Mouse (Mus musculus): ENCODE data around the gene Arhgef3.

Gene Arhgef3

DNA sequence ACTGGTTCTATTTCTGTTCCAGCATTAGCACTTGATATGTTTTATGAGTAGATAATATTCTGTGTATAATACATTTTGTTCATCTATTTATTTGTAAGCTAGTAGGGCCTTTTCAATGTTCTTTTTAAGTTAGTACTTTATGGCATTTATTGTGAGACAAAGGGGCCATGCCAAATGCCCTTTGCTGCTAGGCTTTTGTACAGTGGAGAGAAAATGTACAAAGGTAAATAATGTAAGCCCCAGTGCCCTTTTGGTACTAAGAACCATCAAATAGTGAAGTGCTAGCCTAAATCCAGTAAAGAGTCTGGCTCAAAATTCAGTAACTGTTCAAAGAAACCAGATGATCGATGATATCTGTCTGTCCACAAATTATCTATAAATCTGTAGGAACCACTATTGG is 307.6 kb downstream of the Arhgef3 start:
- DNase-seq (ENCODE audit: low spot score) = no peak

DNA sequence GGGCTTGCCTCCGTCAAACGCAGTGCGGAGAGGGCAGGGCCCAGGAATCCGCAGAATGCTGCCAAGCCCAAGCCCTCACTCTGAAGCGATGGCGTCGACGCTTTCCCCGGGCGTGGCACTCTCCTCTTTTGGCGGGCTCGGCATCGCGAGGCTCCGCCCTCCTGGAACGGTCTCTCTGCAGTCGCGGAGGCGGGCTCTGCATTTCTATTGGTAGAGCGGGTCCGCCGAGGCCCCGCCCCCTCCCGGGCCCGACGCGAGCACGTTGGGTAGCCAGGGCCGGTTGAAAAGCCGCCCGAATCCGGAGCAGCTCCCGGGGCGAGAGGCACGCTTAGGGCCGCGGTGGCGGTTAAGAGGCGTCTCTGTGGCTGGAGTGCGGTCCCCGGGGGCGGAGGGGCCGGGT is 313.9 kb downstream of the Arhgef3 start, which contains the start of gene Fam208a:
Fam208a (plus strand) TSS at position 262 of the 400 bp plus-strand sequence.
- peak; percentile 93 for DNase-seq (ENCODE audit: low spot score)

DNA sequence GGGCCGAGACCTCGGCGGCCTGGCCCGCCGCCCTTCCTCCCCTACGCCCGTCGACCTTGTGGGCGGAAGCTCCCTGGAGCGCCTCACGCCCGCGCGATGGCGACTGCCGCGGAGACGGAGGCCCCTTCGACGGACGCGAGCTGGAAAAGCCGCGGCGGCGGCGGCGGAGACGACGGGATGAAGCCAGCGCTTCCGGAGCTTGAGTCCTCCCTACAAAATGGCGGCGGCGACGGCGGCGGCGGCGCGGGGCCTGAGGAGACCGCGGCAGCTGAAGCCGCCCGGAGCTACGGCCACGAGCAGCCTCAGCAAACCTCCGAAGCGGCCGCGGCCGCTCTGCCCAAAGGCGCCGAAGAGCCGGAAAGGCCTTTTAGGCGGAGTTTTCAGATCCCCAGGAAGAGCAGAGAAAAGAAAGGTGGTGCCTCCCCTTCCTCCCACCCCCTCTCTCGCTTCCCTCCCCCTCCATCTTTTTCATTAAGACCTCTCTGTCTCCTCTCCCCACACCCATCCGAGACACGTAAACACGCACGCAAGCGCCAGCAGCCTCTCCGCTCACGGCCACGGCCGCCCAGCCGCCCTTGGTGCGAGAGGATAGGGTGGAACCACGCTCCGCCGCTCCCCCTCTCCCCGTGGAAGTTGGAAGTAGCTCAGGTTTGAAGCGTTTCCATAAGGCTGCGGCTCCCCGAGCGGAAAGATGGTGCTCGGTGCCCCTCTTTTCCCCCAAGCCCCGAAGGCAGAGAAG is 314.4 kb downstream of the Arhgef3 start:
- DNase-seq (ENCODE audit: low spot score) = peak; percentile 76

DNA sequence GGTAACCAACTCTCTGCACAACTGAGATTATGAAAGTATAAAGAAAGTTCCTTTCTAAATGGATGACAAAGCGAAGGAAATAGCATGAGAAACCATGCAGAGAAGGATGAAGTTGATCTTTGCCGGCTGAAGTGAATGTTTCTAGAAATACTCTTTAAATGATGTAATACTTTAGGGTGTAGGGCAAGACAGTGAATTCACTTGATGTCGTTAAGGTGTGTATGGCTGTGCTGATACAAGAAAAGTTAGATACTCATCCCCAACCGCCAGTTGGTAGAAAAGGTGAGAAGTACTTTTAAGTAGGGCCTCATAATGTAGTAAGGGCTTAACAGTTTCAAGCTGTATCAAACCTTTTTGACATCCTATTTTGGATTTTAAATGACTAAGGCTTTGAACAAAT is 315.6 kb downstream of the Arhgef3 start:
- no peak for DNase-seq (ENCODE audit: low spot score)

DNA sequence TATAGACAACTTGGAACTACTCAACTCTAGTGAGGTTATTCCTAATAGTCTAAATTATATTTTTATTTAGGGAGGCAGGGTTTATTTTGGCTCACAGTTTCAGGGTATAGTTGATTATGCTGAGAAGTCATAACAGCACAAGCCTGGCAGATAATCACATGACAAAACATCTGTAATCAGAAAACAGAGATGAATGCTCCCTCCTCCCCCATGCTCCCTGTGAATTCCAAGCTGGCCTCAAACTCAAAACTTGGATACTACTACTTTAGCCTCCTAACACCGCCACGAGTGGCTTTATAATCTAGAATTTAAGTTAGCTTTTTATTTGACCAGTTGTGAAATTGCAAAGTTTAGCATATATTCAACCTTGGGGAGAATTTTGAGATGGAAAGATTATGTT is 317.4 kb downstream of the Arhgef3 start:
- DNase-seq (ENCODE audit: low spot score) = no peak

DNA sequence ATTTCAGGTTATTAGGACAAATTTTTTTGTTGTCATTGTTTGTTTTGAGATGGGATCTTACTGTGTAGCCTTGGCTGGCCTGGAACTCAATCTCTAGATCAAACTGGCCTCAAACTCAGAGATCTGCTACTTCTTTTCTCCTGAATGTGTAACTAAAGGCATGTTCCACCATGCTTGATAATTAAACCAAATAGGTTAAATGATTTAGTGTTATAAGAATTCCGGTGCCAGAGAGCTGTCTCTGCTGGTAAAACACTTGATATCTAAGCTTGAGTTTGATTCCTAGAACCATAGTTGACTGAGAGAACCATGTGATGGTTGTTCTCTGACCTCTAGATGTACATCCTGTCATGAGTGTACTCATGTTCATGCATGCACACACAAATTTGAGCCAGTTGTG is 321.4 kb downstream of the Arhgef3 start:
- no peak for DNase-seq (ENCODE audit: low spot score)

DNA sequence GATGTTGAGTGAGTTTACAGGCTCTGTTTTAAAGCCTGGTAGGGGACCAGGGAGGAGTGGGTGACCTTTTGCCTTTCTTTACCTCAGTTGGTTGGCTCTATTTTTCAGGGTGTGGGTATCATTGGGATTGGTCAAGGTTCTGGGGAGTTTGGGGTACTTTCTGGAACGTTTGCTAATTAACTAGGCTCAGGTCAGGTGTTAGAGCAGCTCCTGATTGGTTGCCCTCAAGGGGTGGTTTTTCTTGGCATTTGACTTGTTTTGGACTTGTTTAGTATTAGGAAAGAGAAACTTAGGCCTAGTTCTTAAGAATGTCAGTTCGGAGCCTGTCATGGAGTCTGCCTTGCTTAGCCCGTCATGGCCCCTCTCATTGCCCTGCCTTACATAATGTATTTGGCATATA is 322.1 kb downstream of the Arhgef3 start:
- no peak for DNase-seq (ENCODE audit: low spot score)

DNA sequence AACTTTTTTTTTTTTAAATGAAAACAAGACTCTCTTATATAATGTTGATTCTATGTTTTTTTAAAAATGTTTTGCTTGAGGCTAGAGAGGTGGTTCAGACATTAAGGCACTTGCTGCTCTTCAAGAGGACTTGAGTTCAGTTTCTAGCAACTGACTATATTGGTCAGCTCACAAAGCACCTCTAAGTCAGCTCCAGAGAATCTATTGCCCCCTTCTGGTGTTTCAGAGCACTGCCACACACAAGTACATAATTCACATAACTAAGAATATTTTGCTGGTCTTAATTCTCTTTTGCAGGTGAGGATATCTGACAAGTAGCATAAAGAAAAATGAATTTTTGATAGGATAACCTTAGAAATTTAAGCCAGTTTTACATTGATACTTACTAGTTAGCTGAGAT is 326.2 kb downstream of the Arhgef3 start:
- DNase-seq (ENCODE audit: low spot score) = peak; percentile 53

DNA sequence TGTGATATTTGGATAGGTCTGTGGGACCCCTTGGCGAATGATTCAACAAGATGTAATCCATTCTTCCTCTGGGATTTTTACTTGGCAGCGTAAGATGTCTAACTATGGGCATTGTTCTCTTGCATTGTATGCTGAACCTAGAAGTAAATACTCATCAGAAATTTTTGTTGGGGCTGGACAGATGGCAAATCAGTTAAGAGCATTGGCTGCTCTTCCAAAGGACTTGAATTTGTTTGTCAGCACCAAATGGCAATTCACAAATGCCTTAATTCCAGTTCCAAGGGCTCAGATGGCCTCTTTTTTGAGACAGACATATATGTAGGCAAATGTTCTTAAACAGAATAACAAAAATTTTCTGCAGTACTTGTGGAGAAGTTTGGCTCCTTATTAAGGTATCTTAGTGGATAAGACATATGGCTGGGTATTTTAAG is 330.2 kb downstream of the Arhgef3 start:
- no peak for DNase-seq (ENCODE audit: low spot score)

DNA sequence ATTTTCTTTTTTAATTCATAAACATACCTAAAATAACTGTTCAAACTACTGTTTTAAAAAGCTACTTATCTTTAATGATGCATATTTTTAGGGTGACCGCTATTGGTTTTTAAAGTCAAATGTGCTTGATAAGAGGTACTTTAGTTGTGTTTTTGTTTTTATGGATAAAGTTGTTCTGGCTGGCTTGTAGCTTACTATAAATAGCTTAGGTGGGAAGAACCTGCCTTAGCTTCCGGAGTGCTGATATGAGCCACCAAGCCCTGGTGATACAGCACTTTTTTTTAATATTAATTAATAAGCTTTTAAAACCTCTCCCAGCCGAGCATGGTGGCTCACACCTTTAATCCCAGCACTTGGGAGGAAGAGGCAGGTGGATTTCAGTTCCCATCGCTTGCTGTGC is 332.3 kb downstream of the Arhgef3 start:
- DNase-seq (ENCODE audit: low spot score) = no peak
